Mouse (Mus musculus) 3T3-L1 (cell line): ENCODE measurements at regions not wholly inside any gene's neighbourhood (a gene's known extent, or its start where the extent isn't known, plus 50 kb on each side); places are given as distances from the start of the nearest gene placed in this dataset.

ENCODE experiments used
- DNase-seq: peaks from one replicate; pipeline ENCODE4 v3.0.0-alpha.2; 2015; ENCODE audit warnings: low read depth, low spot score

DNA sequence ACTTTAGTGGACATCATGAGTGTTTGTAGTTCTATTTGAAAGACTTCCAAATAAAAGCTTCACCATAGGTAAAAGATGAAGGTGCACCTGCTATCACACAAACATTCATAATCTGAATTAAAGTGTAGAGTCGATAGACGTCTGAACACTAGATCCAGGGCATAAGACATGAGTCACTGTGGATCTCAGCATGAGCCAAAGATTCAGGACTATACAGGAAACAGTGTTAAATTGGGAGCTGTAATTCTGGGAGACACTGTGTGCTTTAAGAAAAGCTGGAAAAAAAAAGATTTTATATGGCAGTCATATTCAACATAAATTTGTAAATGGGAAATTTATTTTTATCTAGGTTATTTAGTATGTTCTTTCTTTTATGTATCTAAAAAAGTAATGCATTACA, 160.5 kb downstream of the Pdha2 start:
- no peak for DNase-seq

DNA sequence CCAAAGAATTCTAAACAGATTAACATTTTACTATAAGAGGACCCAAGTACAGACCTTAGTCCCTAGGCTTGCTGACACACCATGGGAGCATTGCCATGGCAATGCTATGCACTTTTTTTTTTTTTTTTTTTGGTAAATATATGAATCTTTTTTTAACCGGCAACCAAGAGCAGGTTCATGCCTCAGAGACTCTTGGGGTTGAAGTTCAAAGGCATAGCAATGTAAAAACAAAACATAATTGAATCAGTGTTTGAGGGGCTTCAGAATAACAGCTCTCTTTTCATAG, 197.9 kb downstream of the Pdha2 start:
- DNase-seq = no peak

GRCm38 (mm10) chr3:141013521-141014261, 198.5 kb downstream of the Pdha2 start:
- no peak for DNase-seq

DNA sequence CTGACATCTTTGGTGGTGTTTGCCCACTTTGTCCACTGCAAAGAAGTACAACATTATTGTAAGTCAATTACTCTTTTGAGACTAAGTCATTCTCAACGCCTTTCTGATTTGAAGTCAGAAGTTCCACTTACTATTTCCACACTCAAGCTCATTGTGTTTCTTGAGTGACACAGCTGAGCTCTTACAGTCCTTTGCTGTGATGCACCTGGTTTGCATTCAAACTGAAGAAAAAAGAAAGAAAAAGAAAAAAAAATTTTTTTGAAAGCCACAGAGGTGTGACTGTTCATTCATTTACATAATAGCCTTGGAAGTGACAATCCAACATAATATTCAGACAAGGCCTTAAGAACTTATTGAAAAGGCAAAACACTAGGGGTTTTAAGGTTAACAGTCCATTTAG, 199.2 kb downstream of the Pdha2 start:
- DNase-seq = no peak

DNA sequence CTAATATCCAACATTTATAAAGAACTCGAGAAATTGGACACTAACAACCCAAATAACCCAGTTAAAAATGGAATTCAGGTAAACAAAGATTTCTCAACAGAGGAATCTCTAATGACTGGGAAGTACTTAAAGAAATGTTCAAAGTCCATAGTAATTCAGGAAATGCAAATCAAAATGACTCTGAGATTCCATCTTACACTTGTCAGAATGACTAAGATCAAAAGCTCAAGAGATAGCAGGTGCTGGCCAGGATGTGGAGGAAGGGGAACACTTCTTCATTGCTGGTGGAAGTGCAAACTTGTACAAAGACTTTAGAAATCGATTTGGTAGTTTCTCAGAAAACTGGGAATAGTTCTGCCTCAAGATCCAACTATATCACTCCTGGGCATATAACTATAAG, 203.4 kb downstream of the Pdha2 start:
- no peak for DNase-seq

DNA sequence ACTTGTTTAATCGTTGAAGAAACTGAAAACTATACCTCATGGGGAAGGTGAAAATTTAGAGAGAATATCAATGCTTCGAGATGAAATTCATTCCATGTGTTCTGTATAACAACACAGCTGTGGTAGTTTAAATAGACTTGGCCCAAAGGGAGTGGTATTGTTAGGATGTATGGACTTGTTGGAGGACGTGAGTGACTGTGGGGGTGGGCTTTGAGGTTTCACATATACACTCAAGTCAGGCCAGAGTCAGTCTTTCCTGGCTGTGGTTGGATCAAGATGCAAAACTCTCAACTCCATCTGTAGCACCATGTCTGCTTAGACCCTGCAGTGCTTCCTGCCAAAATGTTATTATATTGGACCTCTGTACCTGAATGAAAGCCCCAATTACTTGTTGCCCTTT, 206.3 kb downstream of the Pdha2 start:
- no peak for DNase-seq

DNA sequence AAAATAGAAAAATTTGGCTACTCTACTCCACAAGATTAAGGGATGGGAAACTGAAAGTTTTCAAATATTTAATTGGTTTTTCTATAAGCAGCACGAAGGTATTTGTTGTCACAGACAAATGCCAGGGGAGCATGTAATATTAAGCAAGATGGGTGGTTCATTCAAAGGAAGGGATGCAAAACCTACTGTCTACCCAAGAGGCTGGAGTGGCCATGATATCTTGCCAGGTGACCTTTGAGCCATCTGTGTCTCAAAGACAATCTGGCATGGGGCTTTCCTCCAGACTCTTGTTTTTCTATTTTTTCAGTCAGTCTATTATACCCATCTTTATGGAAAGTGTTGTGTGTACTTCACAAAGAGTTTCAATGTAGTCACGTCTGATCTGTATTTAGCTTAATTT, 208.6 kb downstream of the Pdha2 start:
- DNase-seq = no peak

- DNase-seq = peak; percentile 3
These were observed 223.9 kb downstream of the Pdha2 start for GRCm38 (mm10) chr3:140988247-140988646.

GRCm38 (mm10) chr3:140973519-140973918, 238.6 kb downstream of the Pdha2 start:
- DNase-seq = no peak

- no peak for DNase-seq
These were observed 242.0 kb downstream of the Pdha2 start for GRCm38 (mm10) chr3:140969892-140970880.

DNA sequence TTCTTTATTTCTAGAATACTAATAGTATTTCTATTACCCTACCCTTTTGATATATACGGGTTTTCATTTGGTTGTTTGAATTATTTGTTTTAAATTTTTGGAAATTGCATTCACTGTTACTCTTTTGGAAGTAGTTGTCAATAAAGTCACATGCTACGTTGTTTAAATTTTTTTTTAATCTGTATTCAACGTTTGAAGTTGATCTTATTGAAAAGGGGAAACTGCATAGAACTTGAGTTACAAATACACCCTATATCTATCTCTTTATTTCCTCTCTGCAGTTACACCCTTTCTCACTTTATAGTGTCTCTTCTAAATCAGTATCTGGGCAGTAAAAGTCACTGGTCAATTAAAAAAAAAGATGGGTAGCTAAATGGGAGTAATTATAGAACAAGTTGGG, 243.6 kb downstream of the Pdha2 start:
- no peak for DNase-seq

GRCm38 (mm10) chr3:140957666-140958065, 254.5 kb downstream of the Pdha2 start:
- no peak for DNase-seq

DNA sequence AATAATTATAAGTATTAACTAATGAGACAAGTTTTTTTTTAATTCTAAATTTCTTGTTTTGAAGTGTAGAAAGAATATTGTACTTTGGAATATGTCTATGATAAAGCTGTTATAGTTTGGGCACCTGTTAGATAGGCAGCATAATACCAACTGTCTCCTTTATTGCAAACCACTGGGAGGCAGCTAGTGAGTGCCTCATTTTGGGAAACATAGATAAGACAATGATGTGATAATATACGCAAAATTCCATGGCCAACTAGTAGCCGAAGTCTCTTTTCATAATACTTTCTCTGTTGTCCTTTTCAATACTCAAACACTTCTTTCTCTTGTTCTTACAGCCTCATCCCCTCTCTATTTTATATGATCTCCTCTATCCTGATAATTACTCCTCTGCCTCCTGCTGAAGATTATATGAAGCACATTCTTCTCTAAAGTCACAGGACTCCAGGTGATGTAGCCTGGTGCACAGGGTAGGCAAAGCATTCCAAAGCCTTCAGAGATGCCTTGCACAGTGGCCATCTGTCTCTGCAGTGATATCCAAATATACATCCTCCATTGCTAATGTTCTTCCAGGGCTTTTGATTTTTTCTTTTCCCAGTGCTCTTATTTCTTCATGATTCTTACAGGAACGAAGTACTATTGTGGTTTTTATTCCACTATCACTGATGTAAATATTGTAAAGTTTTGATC, 259.9 kb downstream of the Pdha2 start:
- DNase-seq = no peak

- DNase-seq = no peak
These were observed 261.1 kb downstream of the Pdha2 start for GRCm38 (mm10) chr3:140951024-140951423.

DNA sequence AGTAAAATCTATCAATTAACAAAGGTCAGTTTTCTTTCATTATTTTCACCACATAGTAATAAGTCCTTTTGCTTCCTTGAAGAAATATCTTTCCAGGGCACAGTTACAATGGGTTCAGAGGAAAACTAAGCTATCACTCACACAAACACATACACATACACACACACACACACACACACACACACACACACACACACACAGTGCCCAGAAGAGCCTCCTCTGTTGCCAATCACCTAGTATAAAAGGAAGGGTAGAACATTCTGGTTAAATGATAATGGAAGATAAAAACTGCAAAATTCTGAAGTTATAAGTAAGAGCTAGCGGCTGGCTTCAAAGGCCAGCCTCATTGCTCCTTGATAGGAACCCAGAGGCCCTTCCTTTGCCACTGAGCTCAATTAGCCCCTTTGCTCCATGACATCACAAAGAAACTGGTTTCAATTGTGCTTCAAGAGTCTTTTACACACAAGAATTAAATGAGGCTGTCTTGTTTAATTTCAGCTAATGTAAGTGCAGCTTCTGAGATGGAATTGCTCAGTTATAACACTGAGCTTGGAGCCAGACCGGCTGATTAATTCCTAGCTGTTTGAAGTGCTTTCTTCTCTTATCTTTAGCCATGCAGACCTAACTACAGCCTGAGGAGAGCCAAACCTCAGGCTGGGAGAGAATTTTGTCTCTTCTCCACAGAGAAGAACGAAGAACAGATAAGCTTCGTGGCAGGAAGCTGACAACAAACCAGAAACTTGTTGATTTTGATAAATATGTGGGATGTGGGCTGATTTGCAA, 262.1 kb downstream of the Pdha2 start:
- no peak for DNase-seq

- no peak for DNase-seq
These were observed 269.7 kb downstream of the Pdha2 start for GRCm38 (mm10) chr3:140942450-140942849.

DNA sequence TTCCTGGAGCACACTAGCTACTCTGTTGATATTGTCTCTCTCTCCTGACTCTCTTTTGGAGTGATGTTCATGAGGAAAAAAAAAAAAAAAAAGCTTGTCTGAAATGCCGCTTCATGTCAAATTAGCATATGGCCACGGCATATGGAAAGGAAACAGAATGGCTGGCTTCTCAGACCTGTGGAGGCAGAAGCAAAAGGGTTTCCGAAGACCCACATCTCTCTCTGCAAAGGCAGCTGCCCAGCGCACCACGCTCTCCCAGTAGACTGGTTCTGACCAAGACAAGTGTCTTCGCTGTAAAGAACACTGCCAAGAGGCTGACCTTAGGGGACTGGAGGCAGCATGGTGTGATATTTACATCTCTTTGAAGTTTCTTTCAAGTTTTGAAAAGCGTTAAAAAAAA, 270.3 kb downstream of the Pdha2 start:
- no peak for DNase-seq

GRCm38 (mm10) chr3:140941316-140941715, 270.8 kb downstream of the Pdha2 start:
- DNase-seq = no peak

DNA sequence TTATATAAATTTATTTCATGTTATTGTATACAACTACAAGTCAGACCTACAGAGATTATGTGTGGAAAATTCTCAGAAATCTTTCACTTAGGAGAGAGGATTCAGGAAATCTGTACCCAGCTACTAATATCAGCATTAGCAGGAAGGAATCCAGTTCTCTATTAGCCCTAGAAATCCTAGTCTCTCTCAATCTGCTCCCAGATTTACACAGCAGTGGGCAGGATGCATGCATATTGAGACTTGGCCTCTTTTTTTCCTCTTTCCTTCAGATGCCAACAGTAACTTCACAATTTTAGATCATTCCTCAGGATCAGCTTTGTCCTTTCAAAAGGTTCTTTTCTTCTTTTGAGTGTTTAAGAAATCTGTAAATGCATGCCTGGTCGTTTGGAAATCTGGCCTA, 279.0 kb downstream of the Pdha2 start:
- DNase-seq = no peak

GRCm38 (mm10) chr3:140926689-140927088, 285.5 kb downstream of the Pdha2 start:
- no peak for DNase-seq

- DNase-seq = no peak
These were observed 335.8 kb downstream of the Pdha2 start for GRCm38 (mm10) chr3:140876201-140876895.
